Mouse (Mus musculus) embryonic facial prominence, embryonic 14.5 days (tissue): Measurements from ENCODE around the gene Pbx1. TPM values are rescaled to one million over a fixed set of nuclear protein-coding genes. Genes with fewer than 3 reads are reported as not detected.

ENCODE experiments used
- ATAC-seq: fragments of 200-750 bp; cut with Nextera tagmentation; 2 replicates; pipeline ENCODE4 v1.8.0; 2017; ENCODE audit warnings: low read depth, moderate number of reproducible peaks, moderate TSS enrichment
- DNase-seq: peaks from one replicate; pipeline ENCODE4 v3.0.0-alpha.2; 2015; ENCODE audit warnings: low spot score
- H3K27ac ChIP-seq: fragments of 300-500 bp; sonication (generic); replicated peaks from 2 replicates; pipeline ENCODE4 v1.5.1; 2014; ENCODE audit warnings: low read depth, mild to moderate bottlenecking, low read length, moderate library complexity
- H3K27me3 ChIP-seq: fragments of 300-500 bp; sonication (generic); replicated peaks from 2 replicates; pipeline ENCODE4 v1.6.1; 2014; ENCODE audit warnings: low read length; ENCODE audit not compliant: control insufficient read depth, insufficient read depth
- H3K36me3 ChIP-seq: fragments of 300-500 bp; sonication (generic); 2 replicates; pipeline ENCODE4 v1.6.1; 2014; ENCODE audit warnings: low read length, mixed read lengths; ENCODE audit not compliant: control insufficient read depth, insufficient read depth
- H3K4me1 ChIP-seq: fragments of 300-500 bp; sonication (generic); 2 replicates; pipeline ENCODE4 v1.6.1; 2014; ENCODE audit warnings: antibody characterized with exemption, low read length; ENCODE audit not compliant: control insufficient read depth, insufficient read depth
- H3K4me2 ChIP-seq: fragments of 300-500 bp; sonication (generic); 2 replicates; pipeline ENCODE4 v1.6.1; 2014; ENCODE audit warnings: low read depth, mild to moderate bottlenecking, low read length, moderate library complexity, mixed read lengths
- H3K4me3 ChIP-seq: fragments of 300-500 bp; sonication (generic); 2 replicates; pipeline ENCODE4 v1.5.1; 2014; ENCODE audit warnings: low read depth, mild to moderate bottlenecking, low read length
- H3K9ac ChIP-seq: fragments of 300-500 bp; sonication (generic); 2 replicates; pipeline ENCODE4 v1.6.1; 2014; ENCODE audit warnings: low read depth, mild to moderate bottlenecking, low read length, moderate library complexity, mixed read lengths
- H3K9me3 ChIP-seq: fragments of 300-500 bp; sonication (generic); 2 replicates; pipeline ENCODE4 v1.6.1; 2016; ENCODE audit warnings: low read length; ENCODE audit not compliant: control insufficient read depth
- WGBS: fragments of 180-500 bp; shearing (Covaris S2); extraction: QIAGEN DNeasy Blood & Tissue Kit; methylation state at CpG from one replicate; pipeline ENCODE4 v1.1.7; 2014; 5-methylcytosine and 5-hydroxymethylcytosine counted together
- polyA plus RNA-seq: library from polyadenylated mRNA; unstranded; fragments of >200 nt; fragmentation: Nextera tagmentation; extraction: Ambion mirVana; gene quantifications from 2 replicates; pipeline ENCODE4 v1.2.1, GENCODE M21; 2014

The Pbx1 gene
- polyA plus RNA-seq, 1 experiment from 2014 or later: 30.5 TPM

- Histone ChIP-seq H3K4me3 (no peak overlapping the region), H3K27me3 (no peaks in the 10 kb centered on the region), H3K9me3 (no peaks in the 10 kb centered on the region), H3K4me1 (peaks cover 30% of the 10 kb centered on the region), H3K36me3 (peaks cover 13% of the 10 kb centered on the region), H3K9ac (peak overlapping the region; percentile 26; the same call in 1 of the 2 replicates), H3K4me2 (0 out of 2 replicates have a peak overlapping the region, but pooled peaks have one; percentile 19), H3K27ac (no peak overlapping the region)
- WGBS: 52% methylated on average over 6 of the region's 6 CpGs
- DNase-seq (peak; percentile 66), ATAC-seq (peak; percentile 58)
These were observed 14.4 kb downstream of the Pbx1 start for GRCm38 (mm10) chr1:168417626-168418025.

DNA sequence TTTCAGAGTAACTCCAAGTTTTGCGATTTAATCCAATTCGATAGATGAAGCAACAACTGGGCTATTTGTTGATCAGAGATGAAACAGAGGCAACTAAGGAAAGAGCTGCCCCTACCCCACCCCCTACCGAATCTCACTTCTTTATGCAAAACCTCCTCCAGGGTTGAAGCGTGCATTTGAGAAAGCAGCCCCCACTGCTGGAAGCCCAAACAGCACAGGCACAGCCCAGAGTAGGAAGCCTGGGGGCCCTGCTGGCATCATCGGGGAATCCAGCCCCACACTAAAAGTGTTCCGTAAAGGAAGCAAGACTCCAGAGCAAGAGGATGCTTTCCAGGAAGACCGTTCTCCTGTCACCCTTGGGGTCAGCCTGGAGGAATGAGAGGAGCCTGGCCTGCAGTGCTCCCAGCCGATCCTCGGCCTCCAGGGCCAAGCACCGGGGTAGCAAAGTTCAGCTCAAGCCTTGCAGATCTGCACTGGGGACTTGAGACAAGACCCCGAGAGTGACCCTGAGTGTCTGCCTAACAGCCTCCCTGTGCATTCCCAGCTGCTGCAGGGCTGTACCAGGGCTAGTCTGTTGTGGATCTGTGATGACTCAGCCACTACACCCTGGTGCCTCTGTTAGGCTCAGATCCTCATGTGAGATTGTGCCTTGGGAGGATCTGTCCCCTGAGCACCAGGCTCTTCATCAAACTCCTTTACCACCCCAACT, 15.2 kb downstream of the Pbx1 start:
- Histone ChIP-seq H3K36me3 (peaks cover 6% of the 10 kb centered on the region), H3K9ac (no peak overlapping the region; the same call in 1 of the 2 replicates), H3K4me3 (no peak overlapping the region), H3K27me3 (no peaks in the 10 kb centered on the region), H3K4me1 (peaks cover 30% of the 10 kb centered on the region), H3K4me2 (peak overlapping the region; percentile 17; the same call in 1 of the 2 replicates), H3K9me3 (no peaks in the 10 kb centered on the region), H3K27ac (no peak overlapping the region)
- 14% methylated on average over 9 of the region's 11 CpGs for WGBS
- DNase-seq (peak; percentile 66), ATAC-seq (peak; percentile 75)

GRCm38 (mm10) chr1:168410611-168411010, 21.5 kb downstream of the Pbx1 start:
- Histone ChIP-seq H3K4me1 (peaks cover 35% of the 10 kb centered on the region), H3K4me3 (no peak overlapping the region), H3K4me2 (no peak overlapping the region), H3K9ac (no peak overlapping the region), H3K9me3 (no peaks in the 10 kb centered on the region), H3K27ac (peak overlapping the region; percentile 40), H3K36me3 (peaks cover 13% of the 10 kb centered on the region), H3K27me3 (no peaks in the 10 kb centered on the region)
- DNase-seq (peak; percentile 81), ATAC-seq (peak; percentile 84)
- 6% methylated on average over 10 of the region's 10 CpGs for WGBS

GRCm38 (mm10) chr1:168410054-168410453, 22.0 kb downstream of the Pbx1 start:
- Histone ChIP-seq H3K4me3 (no peak overlapping the region), H3K9ac (no peak overlapping the region), H3K4me2 (no peak overlapping the region), H3K4me1 (peaks cover 29% of the 10 kb centered on the region), H3K9me3 (no peaks in the 10 kb centered on the region), H3K36me3 (peaks cover 9% of the 10 kb centered on the region), H3K27ac (no peak overlapping the region), H3K27me3 (no peaks in the 10 kb centered on the region)
- ATAC-seq (no peak), DNase-seq (no peak)
- WGBS: 17% methylated on average over 1 of the region's 1 CpGs

DNA sequence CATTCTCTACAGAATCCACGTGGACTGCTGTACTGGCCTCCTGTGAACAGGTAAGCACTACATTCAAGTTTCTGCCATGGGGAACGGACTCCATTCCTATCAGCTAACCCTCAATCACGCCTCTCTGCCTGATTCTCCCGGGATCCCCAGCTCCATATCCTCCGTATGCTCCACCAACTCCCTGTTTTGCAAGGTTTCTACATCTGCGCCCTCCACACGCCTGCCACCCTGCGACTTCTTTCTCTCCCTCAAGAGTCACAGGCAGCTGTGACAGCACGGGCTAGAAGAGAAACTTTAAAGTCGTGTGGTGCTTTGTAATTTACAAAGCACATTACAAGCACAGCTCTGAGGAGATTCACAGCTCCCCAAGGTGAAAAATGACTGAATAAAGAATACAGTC, 23.3 kb downstream of the Pbx1 start:
- 78% methylated on average over 10 of the region's 10 CpGs for WGBS
- no peak for ATAC-seq
- no peak overlapping the region for H3K4me2 ChIP-seq
- no peak for DNase-seq
- H3K4me1 ChIP-seq: peaks cover 30% of the 10 kb centered on the region
- peaks cover 8% of the 10 kb centered on the region; the same call in 1 of the 2 replicates for H3K36me3 ChIP-seq
- no peak overlapping the region for H3K4me3 ChIP-seq
- H3K27me3 ChIP-seq: no peaks in the 10 kb centered on the region
- no peak overlapping the region for H3K27ac ChIP-seq
- H3K9me3 ChIP-seq: no peaks in the 10 kb centered on the region
- H3K9ac ChIP-seq: no peak overlapping the region

GRCm38 (mm10) chr1:168407958-168408357, 24.1 kb downstream of the Pbx1 start:
- H3K9me3 ChIP-seq: no peaks in the 10 kb centered on the region
- WGBS: 75% methylated on average over 7 of the region's 7 CpGs
- H3K36me3 ChIP-seq: peaks cover 8% of the 10 kb centered on the region; the same call in 1 of the 2 replicates
- H3K27me3 ChIP-seq: no peaks in the 10 kb centered on the region
- ATAC-seq (no peak), DNase-seq (no peak)
- no peak overlapping the region for H3K9ac ChIP-seq
- H3K4me1 ChIP-seq: peaks cover 34% of the 10 kb centered on the region
- no peak overlapping the region for H3K4me2 ChIP-seq
- no peak overlapping the region for H3K27ac ChIP-seq
- H3K4me3 ChIP-seq: no peak overlapping the region

- H3K4me1 ChIP-seq: peaks cover 41% of the 10 kb centered on the region
- no peak overlapping the region for H3K9ac ChIP-seq
- no peak for ATAC-seq
- no peak overlapping the region for H3K4me2 ChIP-seq
- DNase-seq: no peak
- 39% methylated on average over 8 of the region's 8 CpGs for WGBS
- H3K36me3 ChIP-seq: peaks cover 8% of the 10 kb centered on the region; the same call in 1 of the 2 replicates
- H3K9me3 ChIP-seq: no peaks in the 10 kb centered on the region
- H3K4me3 ChIP-seq: no peak overlapping the region
- no peaks in the 10 kb centered on the region for H3K27me3 ChIP-seq
- peak overlapping the region; percentile 61; the same call in 1 of the 2 replicates for H3K27ac ChIP-seq
These were observed 25.8 kb downstream of the Pbx1 start for GRCm38 (mm10) chr1:168406291-168406675.

DNA sequence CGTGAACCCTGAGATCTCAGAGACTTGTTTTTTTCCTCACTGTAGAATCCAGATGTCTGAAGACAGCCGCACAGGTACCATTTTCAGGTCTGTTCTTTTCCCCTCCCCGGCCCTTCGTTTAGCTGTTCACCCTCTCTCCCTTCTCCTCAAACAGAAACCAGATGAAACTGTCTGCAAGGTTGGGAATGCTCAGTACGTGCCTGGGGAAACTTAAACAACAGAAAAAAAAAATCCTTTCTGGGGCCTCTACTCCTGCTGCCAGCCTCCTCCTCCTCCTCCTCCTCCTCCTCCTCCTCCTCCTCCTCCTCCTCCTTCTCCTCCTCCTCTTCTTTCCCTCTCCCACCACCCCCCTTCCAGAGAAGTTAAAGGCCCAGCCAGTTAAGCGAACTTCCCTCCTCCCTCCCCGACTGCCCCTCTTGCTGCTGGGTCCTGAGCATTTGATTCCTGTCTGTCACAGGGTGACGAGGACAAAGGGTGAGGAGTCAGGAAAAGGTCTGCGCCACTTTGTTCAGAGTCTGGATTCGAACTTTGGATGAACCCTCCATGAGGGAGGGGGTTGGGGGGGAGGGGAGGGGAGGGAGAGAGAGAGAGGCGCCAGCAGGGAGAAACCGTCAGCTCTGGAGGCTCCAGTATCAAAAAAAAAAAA, 26.3 kb downstream of the Pbx1 start:
- Histone ChIP-seq H3K4me1 (peaks cover 36% of the 10 kb centered on the region), H3K9ac (no peak overlapping the region), H3K4me2 (no peak overlapping the region), H3K27me3 (no peaks in the 10 kb centered on the region), H3K36me3 (peaks cover 8% of the 10 kb centered on the region; the same call in 1 of the 2 replicates), H3K27ac (peak overlapping the region; percentile 70), H3K4me3 (no peak overlapping the region), H3K9me3 (no peaks in the 10 kb centered on the region)
- peak; percentile 70 for DNase-seq
- 12% methylated on average over 10 of the region's 12 CpGs for WGBS
- ATAC-seq: no peak
